Mouse (Mus musculus): ENCODE measurements around the gene Usp4. TPM values are rescaled to one million over a fixed set of nuclear protein-coding genes. Genes with fewer than 3 reads are reported as not detected.

Gene Usp4
- polyA plus RNA-seq, 1 experiment: 100 TPM

GRCm38 (mm10) chr9:108337848-108338550 lies 9.7 kb upstream of the Usp4 start:
- WGBS: 77% methylated on average over 10 of the region's 10 CpGs
- peaks cover 27% of the 10 kb centered on the region for H3K36me3 ChIP-seq (ENCODE audit: control insufficient read depth, insufficient read depth, low read length)
- H3K27me3 ChIP-seq (ENCODE audit: control insufficient read depth, insufficient read depth, low read length): no peaks in the 10 kb centered on the region
- peak overlapping the region; percentile 75; the same call in 1 of the 2 replicates for H3K27ac ChIP-seq (ENCODE audit: control insufficient read depth, insufficient read depth, low read length)
- DNase-seq: no peak
- no peak overlapping the region for H3K4me3 ChIP-seq (ENCODE audit: control insufficient read depth, insufficient read depth, low read length)
- TF ChIP-seq POLR2A (IDR thresholded peaks at IDR 0.05; ENCODE audit: control insufficient read depth, extremely low read depth, insufficient read depth, low read length, poor library complexity) (no peak), CTCF (IDR thresholded peaks at IDR 0.05; ENCODE audit: borderline replicate concordance, control insufficient read depth, extremely low read depth, insufficient read depth, low read length, poor library complexity) (no peak)
- peaks cover 24% of the 10 kb centered on the region for H3K4me1 ChIP-seq (replicated peaks; ENCODE audit: control insufficient read depth, insufficient read depth, low read length)

GRCm38 (mm10) chr9:108338551-108338885 lies 9.1 kb upstream of the Usp4 start:
- peaks cover 22% of the 10 kb centered on the region for H3K36me3 ChIP-seq (ENCODE audit: control insufficient read depth, insufficient read depth, low read length)
- WGBS: 41% methylated on average over 6 of the region's 6 CpGs
- H3K27ac ChIP-seq (ENCODE audit: control insufficient read depth, insufficient read depth, low read length): peak overlapping the region; percentile 75
- no peak overlapping the region for H3K4me3 ChIP-seq (ENCODE audit: control insufficient read depth, insufficient read depth, low read length)
- TF ChIP-seq POLR2A (IDR thresholded peaks at IDR 0.05; ENCODE audit: control insufficient read depth, extremely low read depth, insufficient read depth, low read length, poor library complexity): no peak
- TF ChIP-seq CTCF (IDR thresholded peaks at IDR 0.05; ENCODE audit: borderline replicate concordance, control insufficient read depth, extremely low read depth, insufficient read depth, low read length, poor library complexity): no peak
- DNase-seq: no peak
- H3K27me3 ChIP-seq (ENCODE audit: control insufficient read depth, insufficient read depth, low read length): no peaks in the 10 kb centered on the region
- peaks cover 28% of the 10 kb centered on the region for H3K4me1 ChIP-seq (replicated peaks; ENCODE audit: control insufficient read depth, insufficient read depth, low read length)

- peak; percentile 93 for DNase-seq
- Histone ChIP-seq H3K4me3 (ENCODE audit: control insufficient read depth, insufficient read depth, low read length) (peak within 1 kb of the TSS; percentile 95), H3K27me3 (ENCODE audit: control insufficient read depth, insufficient read depth, low read length) (no peaks in the 10 kb centered on the region), H3K36me3 (ENCODE audit: control insufficient read depth, insufficient read depth, low read length) (peaks cover 16% of the 10 kb centered on the region), H3K4me1 (replicated peaks; ENCODE audit: control insufficient read depth, insufficient read depth, low read length) (peaks cover 28% of the 10 kb centered on the region), H3K27ac (ENCODE audit: control insufficient read depth, insufficient read depth, low read length) (peak within 1 kb of the TSS; percentile 88)
- TF ChIP-seq CTCF (IDR thresholded peaks at IDR 0.05; ENCODE audit: borderline replicate concordance, control insufficient read depth, extremely low read depth, insufficient read depth, low read length, poor library complexity): no peak
- TF ChIP-seq POLR2A (IDR thresholded peaks at IDR 0.05; ENCODE audit: control insufficient read depth, extremely low read depth, insufficient read depth, low read length, poor library complexity): peak; percentile 92
- WGBS: under 1% methylated on average over 49 of the region's 49 CpGs
Measured at GRCm38 (mm10) chr9:108338886-108339781, 8.5 kb upstream of the Usp4 start, which contains the start of gene Gpx1. Gene Gpx1, plus strand, starts transcription at chr9:108338903.

DNA sequence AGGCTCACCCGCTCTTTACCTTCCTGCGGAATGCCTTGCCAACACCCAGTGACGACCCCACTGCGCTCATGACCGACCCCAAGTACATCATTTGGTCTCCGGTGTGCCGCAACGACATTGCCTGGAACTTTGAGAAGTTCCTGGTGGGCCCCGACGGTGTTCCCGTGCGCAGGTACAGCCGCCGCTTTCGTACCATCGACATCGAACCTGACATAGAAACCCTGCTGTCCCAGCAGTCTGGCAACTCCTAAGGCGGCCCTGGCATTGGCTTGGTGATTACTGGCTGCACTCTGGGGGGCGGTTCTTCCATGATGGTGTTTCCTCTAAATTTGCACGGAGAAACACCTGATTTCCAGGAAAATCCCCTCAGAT lies 7.8 kb upstream of the Usp4 start:
- Histone ChIP-seq H3K27me3 (ENCODE audit: control insufficient read depth, insufficient read depth, low read length) (no peaks in the 10 kb centered on the region), H3K4me1 (replicated peaks; ENCODE audit: control insufficient read depth, insufficient read depth, low read length) (peaks cover 28% of the 10 kb centered on the region), H3K4me3 (ENCODE audit: control insufficient read depth, insufficient read depth, low read length) (peak overlapping the region; percentile 95), H3K36me3 (ENCODE audit: control insufficient read depth, insufficient read depth, low read length) (peaks cover 8% of the 10 kb centered on the region), H3K27ac (ENCODE audit: control insufficient read depth, insufficient read depth, low read length) (peak overlapping the region; percentile 88)
- TF ChIP-seq CTCF (IDR thresholded peaks at IDR 0.05; ENCODE audit: borderline replicate concordance, control insufficient read depth, extremely low read depth, insufficient read depth, low read length, poor library complexity): no peak
- no peak for TF ChIP-seq POLR2A (IDR thresholded peaks at IDR 0.05; ENCODE audit: control insufficient read depth, extremely low read depth, insufficient read depth, low read length, poor library complexity)
- DNase-seq: peak; percentile 38
- WGBS: 2% methylated on average over 20 of the region's 20 CpGs

DNA sequence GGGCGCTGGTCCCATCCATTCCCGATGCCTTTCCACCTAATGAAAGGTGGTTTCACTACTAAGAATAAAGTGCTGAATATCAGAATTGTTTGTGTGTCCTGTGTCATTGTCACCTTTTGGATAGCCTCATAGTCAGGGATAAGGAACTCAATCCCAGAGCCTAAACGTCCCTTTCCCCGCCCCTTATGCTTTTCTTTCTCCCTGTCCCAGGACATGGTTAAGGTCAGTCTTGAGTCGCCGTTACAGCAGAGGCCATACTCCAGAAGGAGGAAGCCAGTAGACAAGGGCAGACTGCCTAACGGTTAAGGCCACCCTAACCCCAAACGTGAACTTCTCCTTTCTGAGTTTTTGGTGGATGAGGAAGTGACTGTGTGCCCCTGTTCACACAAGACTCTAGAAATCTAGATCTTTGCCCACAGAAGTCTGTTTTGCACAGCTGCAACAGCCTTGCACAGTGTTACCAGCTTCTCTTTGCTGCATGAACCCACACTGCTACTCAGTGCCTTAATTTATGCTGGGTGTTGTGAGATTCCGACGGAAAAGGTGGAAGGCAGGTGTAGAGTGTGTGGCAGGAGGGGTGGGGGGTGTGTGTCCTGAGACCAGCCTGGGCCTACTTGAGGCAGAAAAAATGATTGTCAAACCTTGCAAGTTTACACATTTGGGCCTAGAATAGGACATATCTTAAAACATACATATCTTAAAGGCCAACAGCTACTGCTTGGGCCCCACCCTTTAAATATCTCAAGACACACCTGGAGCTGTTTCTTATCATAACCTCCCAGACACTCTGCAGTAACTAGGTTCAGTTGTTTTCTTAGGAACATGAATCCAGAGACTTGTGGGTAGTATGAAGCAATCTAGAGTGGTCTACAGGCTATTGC lies 7.2 kb upstream of the Usp4 start:
- WGBS: 6% methylated on average over 10 of the region's 10 CpGs
- peaks cover 28% of the 10 kb centered on the region for H3K4me1 ChIP-seq (replicated peaks; ENCODE audit: control insufficient read depth, insufficient read depth, low read length)
- peak; percentile 34 for DNase-seq

DNA sequence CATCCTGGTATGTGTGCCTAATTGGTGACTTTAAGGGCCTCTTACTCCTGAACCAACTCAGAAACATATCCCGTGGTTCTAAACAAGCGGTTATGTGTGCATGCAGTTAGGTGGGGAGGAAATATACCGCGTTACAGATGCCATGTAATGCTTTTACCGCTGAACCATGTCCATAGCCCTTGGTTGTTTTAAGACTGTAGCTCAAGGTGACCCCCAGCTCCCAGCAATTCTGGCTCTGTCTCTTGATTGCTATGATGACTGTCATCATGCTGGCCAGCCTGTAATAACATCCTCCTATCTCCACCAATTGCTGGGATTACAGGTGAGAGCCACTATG lies 6.5 kb upstream of the Usp4 start:
- no peaks in the 10 kb centered on the region for H3K36me3 ChIP-seq (ENCODE audit: control insufficient read depth, insufficient read depth, low read length)
- H3K4me1 ChIP-seq (replicated peaks; ENCODE audit: control insufficient read depth, insufficient read depth, low read length): peaks cover 28% of the 10 kb centered on the region
- no peaks in the 10 kb centered on the region for H3K27me3 ChIP-seq (ENCODE audit: control insufficient read depth, insufficient read depth, low read length)
- H3K27ac ChIP-seq (ENCODE audit: control insufficient read depth, insufficient read depth, low read length): peak overlapping the region; percentile 29
- H3K4me3 ChIP-seq (ENCODE audit: control insufficient read depth, insufficient read depth, low read length): no peak overlapping the region
- 23% methylated on average over 5 of the region's 5 CpGs for WGBS
- no peak for TF ChIP-seq CTCF (IDR thresholded peaks at IDR 0.05; ENCODE audit: borderline replicate concordance, control insufficient read depth, extremely low read depth, insufficient read depth, low read length, poor library complexity)
- no peak for TF ChIP-seq POLR2A (IDR thresholded peaks at IDR 0.05; ENCODE audit: control insufficient read depth, extremely low read depth, insufficient read depth, low read length, poor library complexity)
- peak; percentile 9 for DNase-seq

More for the DNA sequence above, 7.2 kb upstream of the Usp4 start:
- Histone ChIP-seq H3K4me3 (ENCODE audit: control insufficient read depth, insufficient read depth, low read length) (peak overlapping the region; percentile 95), H3K27ac (ENCODE audit: control insufficient read depth, insufficient read depth, low read length) (peak overlapping the region; percentile 88), H3K36me3 (ENCODE audit: control insufficient read depth, insufficient read depth, low read length) (peaks cover 2% of the 10 kb centered on the region), H3K27me3 (ENCODE audit: control insufficient read depth, insufficient read depth, low read length) (no peaks in the 10 kb centered on the region)
- TF ChIP-seq POLR2A (IDR thresholded peaks at IDR 0.05; ENCODE audit: control insufficient read depth, extremely low read depth, insufficient read depth, low read length, poor library complexity) (no peak), CTCF (IDR thresholded peaks at IDR 0.05; ENCODE audit: borderline replicate concordance, control insufficient read depth, extremely low read depth, insufficient read depth, low read length, poor library complexity) (no peak)

All from thymus, adult 2 months (tissue).